Mouse (Mus musculus): ENCODE results near the gene Mras. TPM values are rescaled to one million over a fixed set of nuclear protein-coding genes. Genes with fewer than 3 reads are reported as not detected.

The Mras gene
- total RNA-seq, 2 experiments from 2014 or later, result 151 to 157 TPM

DNA sequence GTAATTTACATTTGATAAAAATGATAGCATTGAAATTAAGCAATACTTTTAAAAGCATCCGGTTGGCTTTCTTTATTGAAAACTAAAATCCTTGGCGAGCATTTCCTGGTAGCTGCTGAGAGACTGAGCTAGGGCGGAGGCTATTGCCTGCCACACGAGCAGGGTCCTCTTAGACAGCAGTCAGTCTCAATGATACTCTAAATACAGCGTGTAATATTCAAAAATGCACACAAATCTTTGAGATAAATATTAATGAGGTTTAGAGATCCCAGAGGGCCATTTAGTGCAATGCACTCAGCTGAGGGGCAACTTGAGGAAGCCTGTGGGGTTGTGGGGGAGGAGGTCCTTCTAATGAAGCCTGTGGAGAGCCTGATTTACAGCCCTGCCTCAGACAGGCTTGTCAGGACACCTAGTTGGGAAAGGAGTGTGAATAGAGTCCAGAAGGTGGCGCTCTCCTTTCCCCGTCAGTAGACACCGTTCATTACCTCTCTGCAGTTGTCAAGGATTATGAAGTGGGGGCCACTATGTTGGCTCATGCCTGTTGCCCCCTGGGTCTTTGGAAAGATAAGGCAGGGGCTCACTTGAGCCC lies 7.5 kb upstream of the Mras start:
- intact Hi-C loops (cut with DNase I), result loop anchor here (5.0 kb wide), 2 partner anchors 202 to 382 kb away; partner anchors contain the start of gene Cep70
- DNase-seq (ENCODE audit: low spot score in 2 of 2), result no peak

DNA sequence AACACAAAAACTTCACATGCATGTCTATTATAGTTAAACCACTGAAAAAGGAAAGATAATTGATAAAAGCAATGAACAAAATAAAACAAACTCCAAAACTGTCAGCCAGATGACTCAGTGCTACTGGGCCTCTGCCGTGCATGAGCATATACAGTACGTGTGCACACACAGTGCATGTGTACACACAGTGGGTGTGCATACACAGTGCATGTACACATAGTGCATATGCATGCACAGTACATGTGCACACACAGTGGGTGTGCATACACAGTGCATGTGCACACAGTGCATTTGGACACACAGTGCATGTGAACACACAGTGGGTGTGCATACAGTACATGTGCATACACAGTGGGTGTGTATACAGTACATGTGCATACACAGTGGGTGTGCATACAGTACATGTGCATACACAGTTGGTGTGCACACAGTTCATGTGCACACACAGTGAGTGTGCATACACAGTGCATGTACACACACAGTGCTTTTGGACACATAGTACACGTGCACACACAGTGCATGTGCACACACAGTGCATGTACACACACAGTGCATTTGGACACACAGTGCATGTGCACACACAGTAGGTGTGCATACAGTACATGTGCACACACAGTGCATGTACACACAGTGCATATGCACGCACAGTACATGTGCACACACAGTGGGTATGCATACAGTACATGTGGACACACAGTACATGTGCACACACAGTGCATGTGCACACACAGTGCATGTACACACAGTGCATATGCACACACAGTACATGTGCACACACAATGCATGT lies 4.7 kb upstream of the Mras start:
- intact Hi-C loops (cut with DNase I), result no loop called here
- no peak for DNase-seq (ENCODE audit: low spot score in 2 of 2)

DNA sequence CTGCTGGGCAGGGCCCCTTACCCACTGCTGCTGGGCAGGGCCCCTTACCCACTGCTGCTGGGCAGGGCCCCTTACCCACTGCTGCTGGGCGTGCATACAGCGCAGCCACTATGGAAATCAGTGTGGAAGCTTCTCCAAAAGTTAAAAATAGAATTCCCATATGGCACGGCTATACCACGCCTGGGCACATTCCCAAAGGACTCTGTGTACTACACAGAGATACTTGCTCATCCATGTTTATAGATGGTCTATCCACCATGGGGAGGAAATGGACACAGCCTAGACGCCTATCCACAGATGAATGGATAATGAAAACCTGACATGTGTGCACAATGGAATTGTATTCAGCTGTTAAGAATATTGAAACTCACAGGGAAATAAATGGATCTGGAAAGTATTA lies 3.8 kb upstream of the Mras start:
- DNase-seq (ENCODE audit: low spot score in 2 of 2), result peak; percentile 78 to 79
- intact Hi-C loops (cut with DNase I), result no loop called here

DNA sequence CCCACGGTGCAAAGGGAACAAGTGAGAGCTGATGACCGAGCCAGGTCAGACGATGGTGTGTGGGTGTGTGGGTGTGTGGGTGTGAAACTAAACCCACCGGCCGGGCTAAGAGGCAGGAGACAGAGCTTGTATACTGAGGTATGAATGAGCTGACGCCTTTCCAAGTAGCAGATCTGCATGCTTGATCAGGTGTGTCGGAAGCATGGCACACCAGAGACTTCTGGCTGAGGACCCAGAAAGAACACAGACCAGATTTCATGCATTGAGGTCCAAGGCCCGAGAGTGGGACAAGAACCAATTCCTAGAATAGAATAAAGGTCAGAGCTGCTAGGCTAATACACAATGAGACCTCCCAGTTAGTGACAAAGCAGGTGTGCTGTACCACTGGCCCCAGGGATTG lies 1.9 kb upstream of the Mras start:
- intact Hi-C loops (cut with DNase I), result loop anchor here (5.0 kb wide), 1 partner anchor 52 kb away; no protein-coding TSS in a partner anchor
- DNase-seq (ENCODE audit: low spot score in 2 of 2), result no peak

DNA sequence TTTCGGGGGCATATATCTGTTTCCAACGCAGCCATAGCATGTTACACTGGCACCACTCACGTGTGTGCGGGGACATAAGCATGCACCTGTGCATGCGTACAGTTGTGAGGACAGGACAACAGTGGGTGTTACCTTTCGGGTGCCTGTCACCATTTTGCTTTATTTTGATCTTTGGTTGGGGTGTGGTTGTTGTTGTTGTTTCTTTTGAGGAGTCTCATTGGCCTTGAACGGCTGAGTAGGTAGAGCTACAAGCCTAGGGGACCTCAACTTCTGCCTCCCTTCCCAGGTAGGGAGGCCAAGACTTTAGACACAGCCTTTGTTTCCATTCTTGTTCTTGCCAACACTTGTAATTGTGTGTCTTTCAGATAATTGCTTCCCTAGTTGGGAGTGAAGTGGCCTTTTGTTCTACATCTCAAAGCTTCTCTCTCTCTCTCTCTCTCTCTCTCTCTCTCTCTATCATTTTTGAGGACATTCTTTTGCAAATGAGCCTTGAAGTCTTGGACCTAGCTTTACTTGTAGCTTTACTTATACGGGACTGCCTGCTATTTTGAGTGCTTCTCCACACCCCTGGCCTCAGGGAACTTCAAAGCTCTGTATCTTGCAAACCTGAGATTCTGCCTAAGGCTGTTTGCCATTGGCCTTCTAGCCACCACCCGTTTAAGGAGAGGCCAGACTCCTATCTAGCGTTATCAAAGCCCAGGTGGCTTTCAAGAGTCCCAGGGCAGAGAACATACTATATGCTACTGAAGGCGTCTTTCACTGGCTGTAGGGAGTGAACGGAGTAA lies 792 bp upstream of the Mras start:
- intact Hi-C loops (cut with DNase I), result loop anchor here (5.0 kb wide), 1 partner anchor 51 kb away; no protein-coding TSS in a partner anchor
- DNase-seq (ENCODE audit: low spot score in 2 of 2), result no peak

DNA sequence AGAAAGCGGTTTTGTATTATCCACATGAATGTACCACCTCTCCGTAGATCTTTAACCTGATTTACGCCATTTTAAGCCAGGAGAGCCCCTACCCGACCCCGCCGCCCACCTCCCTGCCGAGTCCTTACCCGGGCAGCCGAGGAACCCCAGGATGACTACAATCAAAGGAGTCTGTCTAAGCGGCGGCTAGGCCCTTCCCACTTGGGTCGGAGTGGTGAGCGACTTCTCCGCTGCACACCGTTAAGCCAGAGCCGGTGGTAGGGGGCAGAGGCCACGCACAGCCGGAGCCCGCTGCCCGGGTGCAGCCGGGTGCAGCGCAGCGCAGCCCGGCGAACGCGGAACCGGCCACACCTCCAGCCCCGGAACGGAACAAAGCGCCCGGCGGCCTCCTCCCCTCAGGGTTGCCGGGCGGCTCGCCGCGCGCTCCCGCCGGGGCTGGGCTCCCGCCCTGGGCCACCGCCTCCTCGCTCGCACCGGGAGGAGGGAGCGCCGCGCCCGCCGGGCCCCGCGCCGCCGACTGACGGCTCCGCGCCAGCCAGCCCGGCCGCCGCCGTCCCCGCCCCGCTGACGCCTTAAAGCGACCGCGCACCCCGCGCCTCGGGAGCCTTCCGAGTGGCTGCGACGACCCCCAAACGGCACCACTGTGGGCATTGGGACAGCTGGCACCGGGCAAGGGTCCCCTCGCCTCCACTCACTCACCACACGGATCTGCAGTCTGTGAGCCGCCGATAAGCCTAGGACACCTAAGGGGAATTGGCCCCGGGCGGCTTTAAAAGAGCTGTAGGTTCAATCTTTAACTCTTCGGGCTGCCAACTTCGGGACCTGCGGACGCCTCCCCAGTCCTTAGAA lies 775 bp downstream of the Mras start:
- intact Hi-C loops (cut with DNase I), result loop anchor here (5.0 kb wide), 1 partner anchor 49 kb away; no protein-coding TSS in a partner anchor
- DNase-seq (ENCODE audit: low spot score in 2 of 2), result peak; percentile 86 to 91

DNA sequence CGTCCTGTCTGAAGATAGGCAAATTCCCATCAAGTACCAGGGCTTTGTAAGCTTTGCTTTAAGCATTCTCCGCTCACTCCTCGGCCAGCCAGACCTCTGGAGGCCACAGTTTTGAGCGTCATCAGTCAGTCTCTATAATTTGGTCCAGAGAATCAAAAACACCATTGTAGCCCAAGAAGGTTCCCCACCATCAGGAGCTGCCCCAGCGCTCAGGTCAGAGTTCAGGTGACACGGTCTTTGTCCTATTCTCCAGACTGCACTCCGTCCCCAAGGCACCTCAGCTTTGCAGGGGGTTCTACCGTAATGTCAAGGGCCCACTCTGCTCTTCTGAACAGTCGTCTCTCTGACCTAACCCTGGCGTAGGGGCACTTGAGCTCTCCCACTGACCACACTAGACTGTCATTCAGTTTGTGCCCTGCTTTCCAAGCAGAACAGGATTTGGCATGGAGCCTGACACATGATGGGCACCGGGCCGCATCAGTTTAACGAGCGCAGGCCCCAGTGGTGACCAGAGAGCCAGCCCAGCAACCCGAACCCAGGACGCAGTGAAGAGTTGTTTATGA lies 1.5 kb downstream of the Mras start:
- DNase-seq (ENCODE audit: low spot score in 2 of 2), result peak in 1 of 2 experiments; percentile 56
- intact Hi-C loops (cut with DNase I), result loop anchor here (5.0 kb wide), 1 partner anchor 48 kb away; no protein-coding TSS in a partner anchor

DNA sequence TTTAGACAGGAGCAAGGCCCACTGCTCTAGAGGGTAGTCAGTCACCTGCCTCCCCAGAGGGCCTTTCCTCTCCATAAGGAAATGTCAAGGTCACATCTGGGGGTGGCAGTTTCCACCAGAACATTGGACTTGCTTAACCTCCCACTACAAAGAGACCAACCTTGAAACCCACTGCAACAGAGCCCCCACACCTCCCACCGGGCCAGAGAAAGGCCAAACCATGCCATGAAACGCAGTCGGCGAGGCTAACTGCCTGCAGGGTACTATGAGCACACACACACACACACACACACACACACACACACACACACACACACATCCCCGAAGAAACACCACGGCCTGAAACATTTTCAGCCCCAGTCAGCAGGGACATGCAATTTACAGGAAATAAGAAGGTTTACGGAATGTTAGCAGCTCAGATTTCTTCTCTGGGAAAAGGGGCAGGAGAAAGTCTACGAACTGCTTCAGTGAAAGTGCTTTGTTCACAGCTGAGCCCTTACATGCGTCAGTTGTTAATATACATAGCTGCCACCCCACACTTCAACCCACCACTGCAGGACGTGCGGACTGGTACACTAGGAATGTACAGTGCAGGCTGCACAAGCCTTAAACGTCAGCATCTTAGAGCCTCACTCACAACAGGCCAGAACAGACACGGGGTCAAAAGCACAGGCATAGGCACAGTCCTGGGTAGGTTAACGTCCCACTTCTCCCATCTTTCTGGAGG lies 2.1 kb downstream of the Mras start:
- intact Hi-C loops (cut with DNase I), result loop anchor here (5.0 kb wide), 1 partner anchor 48 kb away; no protein-coding TSS in a partner anchor
- DNase-seq (ENCODE audit: low spot score in 2 of 2), result peak; percentile 70 to 73

DNA sequence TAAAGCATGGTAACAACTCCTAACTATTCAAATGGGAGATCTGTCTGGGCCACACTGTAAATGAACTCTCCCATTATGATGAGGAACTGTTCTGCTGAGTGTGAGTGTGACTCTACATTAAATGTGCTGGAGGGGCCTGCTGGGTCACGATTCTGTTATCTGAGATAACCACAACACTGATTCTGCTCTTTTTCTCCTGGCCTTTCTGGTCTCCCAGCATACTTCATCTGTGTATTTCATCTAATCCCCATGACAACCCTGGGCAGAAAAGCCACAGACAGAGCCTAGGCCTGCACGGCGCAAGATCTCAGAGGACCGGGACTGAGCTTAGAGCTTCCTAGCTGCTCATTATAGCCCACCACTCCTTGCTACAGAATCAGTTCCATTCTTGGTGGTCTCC lies 4.7 kb downstream of the Mras start:
- intact Hi-C loops (cut with DNase I), result no loop called here
- no peak for DNase-seq (ENCODE audit: low spot score in 2 of 2)

DNA sequence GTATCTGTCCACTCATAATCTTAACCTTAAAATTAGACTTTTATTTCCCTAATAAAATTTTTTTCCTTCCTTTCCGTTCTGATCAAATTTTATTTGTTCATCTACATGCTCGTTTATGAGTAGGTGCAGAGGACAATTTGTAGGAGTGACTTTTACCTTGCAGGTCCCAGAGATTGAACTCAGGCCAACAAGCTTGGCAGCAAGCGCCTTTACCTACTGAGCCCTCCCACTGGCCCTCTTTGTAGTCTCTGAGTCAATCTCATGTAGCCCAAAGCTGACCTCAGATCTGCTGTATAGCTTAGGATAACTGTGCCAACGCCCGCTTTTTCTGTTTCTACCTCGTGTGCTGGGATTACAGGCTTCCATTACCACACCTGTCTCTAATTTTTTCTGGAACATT lies 5.2 kb downstream of the Mras start:
- DNase-seq (ENCODE audit: low spot score in 2 of 2), result no peak
- intact Hi-C loops (cut with DNase I), result no loop called here

DNA sequence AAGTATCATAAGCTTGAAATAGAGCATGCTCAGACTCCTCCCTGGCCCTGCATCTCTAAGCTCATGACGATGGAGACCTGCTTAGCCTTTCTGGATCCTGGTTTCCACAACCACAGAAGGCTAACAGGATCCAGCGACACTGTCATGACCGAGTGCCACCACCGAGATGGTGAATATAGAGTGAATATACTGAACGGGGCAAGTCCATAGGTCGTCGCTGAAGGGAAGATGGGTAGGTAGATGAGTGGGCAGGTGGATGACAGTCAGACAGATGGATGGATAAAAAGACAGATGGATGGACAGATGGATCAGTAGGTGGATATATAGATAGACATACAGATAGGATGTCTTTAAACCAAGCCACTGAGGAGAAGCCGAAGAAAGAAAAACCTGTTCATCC lies 5.8 kb downstream of the Mras start:
- peak in 1 of 2 experiments; percentile 58 for DNase-seq (ENCODE audit: low spot score in 2 of 2)
- intact Hi-C loops (cut with DNase I), result no loop called here

DNA sequence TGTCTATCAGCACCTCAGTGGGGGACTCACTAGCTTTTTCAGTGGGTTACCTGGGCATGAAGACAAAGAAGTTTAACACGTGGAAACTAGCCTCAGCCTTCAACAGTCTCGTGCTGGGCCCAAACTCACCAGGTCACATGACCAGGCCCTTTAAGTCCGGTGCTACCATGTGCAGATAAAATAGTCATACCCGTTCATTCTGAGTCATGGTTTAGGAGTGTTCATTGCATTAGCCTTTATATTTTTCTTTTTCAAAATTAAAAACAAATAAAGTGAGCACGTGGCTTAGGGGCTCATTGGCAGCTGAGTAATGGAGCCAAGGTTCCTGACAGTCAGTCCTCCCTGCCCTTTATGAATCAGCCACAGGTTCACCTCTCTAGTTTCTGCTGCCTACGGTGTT lies 6.4 kb downstream of the Mras start:
- intact Hi-C loops (cut with DNase I), result no loop called here
- DNase-seq (ENCODE audit: low spot score in 2 of 2), result no peak

DNA sequence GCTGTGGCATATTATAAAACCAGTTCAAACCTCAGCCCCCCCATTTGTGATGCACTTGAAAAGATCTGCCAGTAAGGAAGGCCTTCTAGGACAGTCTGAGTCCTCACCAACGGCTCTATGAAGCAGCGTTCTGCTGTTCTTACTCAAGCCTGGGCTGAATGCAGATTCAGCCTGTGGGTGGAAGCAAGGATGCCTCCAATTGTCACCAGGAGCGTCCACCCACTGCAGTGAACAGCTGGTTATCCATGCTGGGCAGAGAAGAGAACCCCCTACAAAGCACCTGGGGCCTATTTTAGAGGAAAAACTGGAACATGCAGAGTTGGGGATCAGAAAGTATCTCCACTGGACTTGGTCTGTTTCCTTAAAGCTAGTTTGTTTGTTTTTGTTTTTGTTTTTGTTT lies 7.3 kb downstream of the Mras start:
- intact Hi-C loops (cut with DNase I), result no loop called here
- DNase-seq (ENCODE audit: low spot score in 2 of 2), result peak; percentile 68

DNA sequence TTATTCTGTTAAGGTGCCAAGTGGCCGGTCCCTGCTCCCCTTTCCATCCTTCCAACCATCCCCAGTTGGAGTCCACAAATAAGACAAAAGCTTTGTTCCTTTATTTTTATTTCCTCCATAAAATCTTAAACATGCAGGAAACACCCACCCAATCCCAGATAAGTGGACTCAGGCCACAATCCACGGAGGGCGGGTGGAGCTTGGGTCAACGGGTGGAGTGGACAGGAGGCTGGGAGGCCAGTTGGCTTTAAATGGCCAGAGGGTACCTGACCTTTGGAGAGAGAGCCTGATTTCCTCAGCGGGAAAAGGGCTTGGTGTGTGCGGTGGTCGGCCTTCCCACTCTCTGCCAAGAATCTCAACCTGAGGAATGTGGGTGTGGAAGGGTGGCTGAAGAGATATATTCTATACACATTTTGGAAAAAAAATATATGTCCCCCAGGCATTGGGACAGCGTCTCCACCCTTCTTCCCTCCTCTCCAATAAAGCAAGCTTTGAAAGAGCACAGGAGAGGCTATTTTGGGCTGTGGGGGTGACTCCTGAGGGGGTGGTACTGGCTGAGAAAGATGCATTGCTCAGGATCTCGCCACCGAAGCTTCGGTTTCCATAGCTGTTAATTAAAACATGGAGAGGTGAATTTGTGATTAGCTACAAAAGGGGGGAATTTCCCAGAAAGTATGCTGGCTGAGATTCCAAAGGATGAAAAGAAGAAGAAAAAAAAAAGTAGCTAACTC lies 8.4 kb downstream of the Mras start:
- peak in 1 of 2 experiments; percentile 74 for DNase-seq (ENCODE audit: low spot score in 2 of 2)

DNA sequence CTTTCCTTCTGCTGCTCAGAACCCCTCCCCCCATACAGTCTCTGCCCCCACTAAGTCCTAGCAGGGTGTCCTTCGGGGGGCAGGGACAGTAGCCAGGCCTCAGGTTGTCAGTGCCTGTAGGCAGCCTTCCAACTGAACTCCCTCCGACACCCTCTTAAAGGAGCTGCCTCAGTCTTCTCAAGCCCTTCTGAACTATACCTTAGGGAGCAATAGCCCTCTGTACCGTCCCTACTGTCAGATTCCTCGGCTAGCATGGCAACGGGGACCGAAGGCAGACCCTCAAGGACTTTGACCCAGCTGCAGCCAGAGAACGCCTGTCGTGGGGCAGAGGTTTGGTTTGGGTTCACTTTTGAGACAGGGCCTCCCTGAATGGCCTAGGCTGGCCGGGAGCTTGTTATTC lies 11.9 kb downstream of the Mras start:
- DNase-seq (ENCODE audit: low spot score in 2 of 2), result no peak
- intact Hi-C loops (cut with DNase I), result no loop called here

More for the DNA sequence above, 8.4 kb downstream of the Mras start:
- intact Hi-C loops (cut with DNase I), result no loop called here

DNA sequence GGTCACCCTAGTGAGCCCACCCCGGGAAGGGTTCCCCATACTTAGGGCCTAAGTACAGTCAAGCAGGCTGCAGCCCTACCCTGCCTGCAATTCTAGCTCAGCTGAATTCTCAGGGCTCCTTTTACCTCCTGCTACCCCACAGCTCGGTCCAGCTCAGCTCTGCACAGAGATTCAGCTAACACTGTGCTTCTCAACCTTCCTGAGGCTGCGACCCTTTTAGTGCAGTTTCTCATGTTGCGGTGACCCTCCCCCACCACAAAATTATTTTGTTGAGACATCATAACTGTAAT lies 12.7 kb downstream of the Mras start:
- no peak for DNase-seq (ENCODE audit: low spot score in 2 of 2)
- intact Hi-C loops (cut with DNase I), result no loop called here

DNA sequence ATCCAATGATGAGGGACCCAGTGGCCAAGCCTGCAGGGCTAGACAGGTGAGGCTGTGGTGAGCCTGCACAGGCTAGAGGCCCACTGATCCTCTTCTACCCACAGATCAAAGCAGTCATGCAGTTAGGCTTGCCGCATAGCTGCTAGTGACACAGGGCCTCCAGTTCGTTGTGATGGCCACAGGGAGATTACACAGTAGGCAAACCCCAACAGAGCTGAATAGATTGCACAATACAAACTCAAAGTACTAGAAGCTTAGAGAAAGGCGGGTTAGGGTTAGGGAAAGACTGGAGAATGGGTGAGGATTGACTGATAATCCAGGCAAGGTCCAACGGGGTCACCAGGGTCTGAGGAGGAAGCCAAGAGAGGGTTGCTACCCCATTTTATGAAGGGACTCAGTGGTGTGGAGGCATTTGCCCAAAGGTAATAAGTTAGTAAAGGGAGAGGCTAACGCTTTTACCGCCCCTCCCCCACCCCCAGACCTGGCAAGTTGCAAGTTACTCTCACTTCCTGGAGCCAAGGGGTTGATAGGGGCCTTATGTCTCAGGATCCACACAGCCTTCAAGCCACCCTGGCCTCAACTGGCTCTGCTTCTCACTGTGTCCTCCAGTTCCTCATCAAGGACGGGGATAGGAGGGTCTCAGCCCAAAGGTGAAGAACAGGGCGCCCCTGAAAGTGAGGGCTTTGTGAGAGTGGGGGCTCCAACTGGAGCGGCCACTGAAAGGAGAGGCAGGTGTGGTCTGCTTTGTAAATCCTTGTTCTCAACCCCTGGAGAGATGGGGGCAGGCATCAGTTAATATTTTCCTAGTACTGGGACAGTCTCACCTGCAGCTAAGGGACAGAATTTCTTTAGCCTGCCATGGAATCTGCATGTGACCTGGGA lies 13.2 kb downstream of the Mras start:
- no peak for DNase-seq (ENCODE audit: low spot score in 2 of 2)
- intact Hi-C loops (cut with DNase I), result no loop called here

All from left cerebral cortex, postnatal 36 days (tissue).